Mouse (Mus musculus) embryonic facial prominence, embryonic 10.5 days (tissue): ENCODE data around the gene Slc28a2. TPM values are rescaled to one million over a fixed set of nuclear protein-coding genes. Genes with fewer than 3 reads are reported as not detected.
"Not testable (repeated sequence)": the region's sequence is repeated elsewhere in the genome, so short reads cannot be mapped to it uniquely, and the experiment has no call there.

Source experiments
- DNase-seq: peaks from one replicate; pipeline ENCODE4 v3.0.0-alpha.2; 2017; ENCODE audit warnings: low spot score
- H3K27ac ChIP-seq: fragments of 300-500 bp; sonication (generic); replicated peaks from 2 replicates; pipeline ENCODE4 v1.5.1; 2016; ENCODE audit warnings: mild to moderate bottlenecking
- H3K27me3 ChIP-seq: fragments of 300-500 bp; sonication (generic); replicated peaks from 2 replicates; pipeline ENCODE4 v1.6.1; 2016; ENCODE audit warnings: low read depth, mild to moderate bottlenecking; ENCODE audit not compliant: poor library complexity, severe bottlenecking
- H3K36me3 ChIP-seq: fragments of 300-500 bp; sonication (generic); replicated peaks from 2 replicates; pipeline ENCODE4 v1.6.1; 2016; ENCODE audit warnings: mild to moderate bottlenecking, moderate library complexity
- H3K4me1 ChIP-seq: fragments of 300-500 bp; sonication (generic); 2 replicates; pipeline ENCODE4 v1.6.1; 2016
- H3K4me3 ChIP-seq: fragments of 300-500 bp; sonication (generic); 2 replicates; pipeline ENCODE4 v1.5.1; 2016; ENCODE audit warnings: mild to moderate bottlenecking, moderate library complexity
- H3K9me3 ChIP-seq: fragments of 300-500 bp; sonication (generic); 2 replicates; pipeline ENCODE4 v1.6.1; 2016; ENCODE audit warnings: mild to moderate bottlenecking
- WGBS: fragments of 180-500 bp; shearing (Covaris S2); methylation state at CpG from one replicate; pipeline ENCODE4 v1.1.7; 2016; 5-methylcytosine and 5-hydroxymethylcytosine counted together
- polyA plus RNA-seq: library from polyadenylated mRNA; unstranded; fragments of >200 nt; fragmentation: Nextera tagmentation; extraction: Ambion mirVana; gene quantifications from 2 replicates; pipeline ENCODE4 v1.2.1, GENCODE M21; 2016

Slc28a2 gene
- polyA plus RNA-seq, 1 experiment from 2014 or later: 0.19 TPM

DNA sequence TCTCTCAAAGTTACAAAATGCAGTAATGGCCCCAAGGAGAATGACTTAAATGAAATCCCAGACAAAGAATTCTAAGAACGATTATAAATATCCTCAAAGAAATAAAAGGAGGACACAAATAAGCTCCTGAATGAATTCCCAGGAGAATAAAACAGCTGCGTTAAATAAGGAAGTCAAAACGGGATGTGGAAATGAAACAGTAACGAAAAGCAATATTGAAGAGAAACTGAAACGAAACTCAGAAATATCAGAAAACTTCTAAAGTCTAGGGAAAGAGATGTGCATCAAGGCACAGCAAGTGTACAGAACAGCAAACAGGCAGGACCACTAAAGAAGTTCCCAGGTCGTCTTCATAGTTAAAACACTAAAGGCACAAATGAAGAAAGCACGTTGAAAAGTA is 17.3 kb upstream of the Slc28a2 start:
- no peaks in the 10 kb centered on the region for H3K4me1 ChIP-seq
- H3K36me3 ChIP-seq: no peaks in the 10 kb centered on the region
- no peak overlapping the region for H3K27ac ChIP-seq
- no peak for DNase-seq
- H3K9me3 ChIP-seq: no peaks in the 10 kb centered on the region
- WGBS: 86% methylated on average over 7 of the region's 7 CpGs
- H3K27me3 ChIP-seq: no peaks in the 10 kb centered on the region
- H3K4me3 ChIP-seq: no peak overlapping the region

DNA sequence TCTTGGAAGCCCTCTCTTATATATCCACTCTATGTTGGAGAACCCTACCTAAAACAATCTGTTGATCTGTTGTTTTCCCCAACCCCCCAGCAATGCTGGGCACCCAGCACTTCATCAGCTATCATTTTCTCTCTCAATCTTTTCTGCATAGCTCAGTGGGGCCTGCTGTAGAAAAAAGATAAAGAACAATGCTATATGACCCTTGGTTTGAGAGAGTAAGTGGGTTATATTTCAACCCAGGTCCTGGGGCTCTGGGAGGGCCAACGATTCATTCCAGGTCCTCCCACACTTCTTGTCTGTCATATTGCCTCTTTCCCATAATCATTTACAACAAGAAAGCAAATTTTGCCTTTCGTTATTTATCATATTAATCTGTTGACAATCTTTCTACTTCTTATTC is 368 bp downstream of the Slc28a2 start:
- not testable (repeated sequence) for H3K27me3 ChIP-seq, H3K4me3 ChIP-seq, H3K4me1 ChIP-seq, DNase-seq, H3K27ac ChIP-seq, H3K36me3 ChIP-seq, H3K9me3 ChIP-seq
- WGBS: 82% methylated on average over 2 of the region's 2 CpGs

DNA sequence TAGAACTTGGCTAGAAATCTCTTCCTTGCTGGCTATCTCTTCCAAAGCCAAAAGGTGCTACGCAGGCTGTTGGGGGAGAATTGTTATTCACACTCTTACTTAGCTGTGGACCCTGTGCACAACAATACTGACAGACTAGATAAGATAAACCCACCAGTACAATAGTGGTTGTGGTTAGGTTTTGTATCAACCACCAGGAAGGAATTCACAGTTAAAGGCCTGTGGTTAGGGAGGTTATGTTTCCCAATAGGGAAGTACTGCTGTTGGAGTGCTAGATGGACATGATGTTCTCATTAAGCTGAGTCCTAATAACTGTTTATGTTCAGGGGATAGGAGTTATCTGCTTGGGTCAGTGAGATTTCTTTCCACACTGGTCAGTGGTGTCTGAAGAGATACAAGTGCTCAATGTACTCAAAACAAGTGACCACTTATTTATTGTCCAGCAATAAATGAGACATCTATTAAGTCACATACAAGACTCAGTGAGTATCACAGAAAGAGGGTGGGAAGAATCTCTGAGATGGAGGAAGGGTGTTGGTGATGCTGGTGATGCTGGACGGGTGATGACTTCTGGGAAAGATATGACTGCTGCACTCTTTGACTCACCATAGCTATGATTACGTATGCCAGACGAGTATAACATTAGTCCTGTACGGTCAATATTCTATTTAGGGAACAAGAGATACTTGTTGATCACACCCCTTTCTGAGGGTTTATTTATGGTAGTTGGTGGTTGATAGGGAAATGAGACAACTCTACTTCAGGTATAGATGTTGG is 12.6 kb downstream of the Slc28a2 start:
- not testable (repeated sequence) for H3K27ac ChIP-seq, H3K4me1 ChIP-seq, DNase-seq, H3K36me3 ChIP-seq, H3K9me3 ChIP-seq, H3K27me3 ChIP-seq, H3K4me3 ChIP-seq
- WGBS: 90% methylated on average over 5 of the region's 5 CpGs

DNA sequence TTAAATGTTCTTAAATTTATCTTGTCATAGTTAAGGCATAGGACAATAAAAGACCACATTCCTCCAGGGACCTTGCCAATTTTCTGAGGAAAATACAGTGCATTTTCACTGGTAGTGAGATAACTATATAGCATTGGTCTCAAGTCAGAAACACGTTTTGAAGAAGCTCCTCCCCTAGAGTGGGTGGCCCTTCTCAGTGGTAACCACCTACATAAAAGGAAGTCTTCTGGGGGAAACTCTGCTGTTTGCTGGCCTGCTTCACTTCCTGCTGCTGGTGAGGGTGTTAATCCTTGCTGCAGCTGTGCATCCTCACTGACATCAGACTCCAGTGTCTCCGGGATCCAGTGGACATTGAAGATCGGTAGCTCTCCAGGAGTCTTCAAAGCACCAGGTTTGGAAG is 14.2 kb downstream of the Slc28a2 start:
- not testable (repeated sequence) for H3K27ac ChIP-seq, H3K9me3 ChIP-seq, H3K4me3 ChIP-seq, DNase-seq, H3K36me3 ChIP-seq, H3K27me3 ChIP-seq, H3K4me1 ChIP-seq
- WGBS: 46% methylated on average over 3 of the region's 3 CpGs

DNA sequence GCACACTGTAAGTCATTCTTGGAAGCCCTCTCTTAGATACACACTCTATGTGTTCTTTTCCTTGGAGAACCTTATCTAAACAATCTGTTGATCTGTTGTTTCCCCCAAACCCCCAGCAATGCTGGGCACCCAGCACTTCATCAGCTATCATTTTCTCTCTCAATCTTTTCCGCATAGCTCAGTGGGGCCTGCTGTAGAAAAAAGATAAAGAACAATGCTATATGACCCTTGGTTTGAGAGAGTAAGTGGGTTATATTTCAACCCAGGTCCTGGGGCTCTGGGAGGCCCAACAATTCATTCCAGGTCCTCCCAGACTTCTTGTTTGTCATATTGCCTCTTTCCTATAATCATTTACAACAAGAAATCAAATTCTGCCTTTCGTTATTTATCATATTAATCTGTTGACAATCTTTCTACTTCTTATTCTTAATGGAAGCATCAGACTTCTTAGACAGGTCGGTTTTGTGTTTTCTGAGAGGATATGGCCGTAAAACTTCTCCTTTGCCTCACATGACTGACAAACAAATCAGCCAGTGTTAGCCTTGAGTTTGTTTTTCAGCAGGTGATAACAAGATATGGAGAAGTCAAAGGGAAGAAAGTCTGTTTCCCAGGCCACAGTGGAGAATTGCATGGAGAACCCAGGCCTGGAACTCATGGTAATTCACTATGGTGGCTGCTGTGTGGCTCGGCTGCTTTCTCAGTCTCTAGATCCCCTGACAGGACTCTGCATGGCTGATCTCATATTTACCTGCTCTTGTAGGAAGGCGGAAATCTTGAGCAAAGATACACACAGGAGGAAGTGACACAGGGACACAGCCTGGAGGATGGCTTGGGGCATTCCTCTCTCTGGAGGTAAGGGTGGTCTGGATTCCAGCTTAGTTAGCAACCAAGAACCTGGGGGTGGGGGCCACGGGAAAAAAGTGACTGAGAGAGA is 15.0 kb downstream of the Slc28a2 start:
- no peak overlapping the region for H3K27ac ChIP-seq
- no peaks in the 10 kb centered on the region for H3K36me3 ChIP-seq
- DNase-seq: no peak
- H3K9me3 ChIP-seq: no peaks in the 10 kb centered on the region
- no peaks in the 10 kb centered on the region for H3K4me1 ChIP-seq
- WGBS: 84% methylated on average over 7 of the region's 7 CpGs
- H3K27me3 ChIP-seq: no peaks in the 10 kb centered on the region
- no peak overlapping the region for H3K4me3 ChIP-seq

DNA sequence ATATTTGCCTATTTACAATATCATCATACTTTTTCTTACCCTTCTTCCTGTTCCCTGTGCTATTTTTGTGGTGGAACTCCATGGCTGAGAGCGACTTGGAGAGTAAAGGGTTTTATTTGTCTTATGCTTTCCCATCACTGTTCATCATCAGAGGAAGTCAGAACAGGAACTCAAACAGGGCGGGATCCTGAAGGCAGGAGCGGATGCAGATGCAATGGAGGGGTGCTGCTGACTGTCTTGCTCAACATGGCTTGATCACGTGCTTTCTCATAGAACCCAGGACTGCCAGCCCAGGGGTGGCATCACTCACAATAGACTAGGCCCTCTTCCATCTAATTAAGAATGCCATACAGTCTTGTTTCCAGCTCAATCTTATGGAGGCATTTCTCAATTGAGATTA is 24.1 kb downstream of the Slc28a2 start:
- DNase-seq: no peak
- Histone ChIP-seq H3K9me3 (no peaks in the 10 kb centered on the region), H3K27me3 (no peaks in the 10 kb centered on the region), H3K4me1 (no peaks in the 10 kb centered on the region), H3K36me3 (no peaks in the 10 kb centered on the region), H3K27ac (no peak overlapping the region), H3K4me3 (no peak overlapping the region)
- WGBS: 85% methylated on average over 4 of the region's 4 CpGs

DNA sequence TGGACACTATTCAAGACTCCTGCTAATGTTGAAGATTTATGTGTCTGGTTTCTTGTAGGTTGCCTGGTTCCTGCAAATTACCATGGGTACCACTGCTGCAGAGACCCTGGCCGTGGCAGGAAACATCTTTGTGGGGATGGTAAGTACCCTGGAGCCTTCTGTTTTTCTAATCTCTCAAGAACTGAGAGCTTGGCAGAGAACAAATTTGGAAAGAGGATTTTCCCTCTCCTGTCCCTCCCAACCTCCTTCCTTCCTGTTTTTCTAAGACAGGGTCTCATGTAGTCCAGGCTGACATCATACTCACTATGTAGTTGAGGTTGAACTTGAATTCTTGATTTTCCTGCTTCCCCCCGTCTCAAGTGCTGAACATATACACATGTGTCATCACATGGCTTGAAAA is 26.1 kb downstream of the Slc28a2 start:
- no peaks in the 10 kb centered on the region for H3K4me1 ChIP-seq
- WGBS: 81% methylated on average over 2 of the region's 2 CpGs
- no peak overlapping the region for H3K27ac ChIP-seq
- DNase-seq: no peak
- H3K9me3 ChIP-seq: no peaks in the 10 kb centered on the region
- no peaks in the 10 kb centered on the region for H3K27me3 ChIP-seq
- no peaks in the 10 kb centered on the region for H3K36me3 ChIP-seq
- H3K4me3 ChIP-seq: no peak overlapping the region

DNA sequence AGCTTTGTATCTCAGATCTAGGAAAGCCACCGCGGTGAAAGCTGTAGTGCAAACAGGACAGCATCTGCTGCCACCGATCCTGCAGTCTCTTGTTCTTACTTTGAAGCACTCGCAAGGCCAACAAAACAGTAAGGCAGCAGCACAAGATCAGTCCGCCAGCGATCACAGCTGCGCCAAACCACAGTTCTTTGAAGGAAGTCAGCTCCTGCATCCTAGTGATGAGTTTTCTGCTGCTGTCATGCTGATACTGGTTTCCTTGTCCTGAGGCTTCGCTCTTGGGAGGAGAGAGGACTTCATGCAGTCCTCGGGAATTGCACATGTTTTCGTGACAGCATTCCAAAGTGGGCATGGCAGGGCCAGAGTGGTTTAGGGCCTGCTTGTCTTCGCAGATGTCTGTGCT is 40.6 kb downstream of the Slc28a2 start:
- DNase-seq: no peak
- H3K4me3 ChIP-seq: peak overlapping the region; percentile 66
- no peak overlapping the region for H3K27ac ChIP-seq
- peaks cover 10% of the 10 kb centered on the region for H3K4me1 ChIP-seq
- peaks cover 21% of the 10 kb centered on the region for H3K27me3 ChIP-seq
- no peaks in the 10 kb centered on the region for H3K36me3 ChIP-seq
- no peaks in the 10 kb centered on the region for H3K9me3 ChIP-seq
- WGBS: 33% methylated on average over 11 of the region's 11 CpGs

DNA sequence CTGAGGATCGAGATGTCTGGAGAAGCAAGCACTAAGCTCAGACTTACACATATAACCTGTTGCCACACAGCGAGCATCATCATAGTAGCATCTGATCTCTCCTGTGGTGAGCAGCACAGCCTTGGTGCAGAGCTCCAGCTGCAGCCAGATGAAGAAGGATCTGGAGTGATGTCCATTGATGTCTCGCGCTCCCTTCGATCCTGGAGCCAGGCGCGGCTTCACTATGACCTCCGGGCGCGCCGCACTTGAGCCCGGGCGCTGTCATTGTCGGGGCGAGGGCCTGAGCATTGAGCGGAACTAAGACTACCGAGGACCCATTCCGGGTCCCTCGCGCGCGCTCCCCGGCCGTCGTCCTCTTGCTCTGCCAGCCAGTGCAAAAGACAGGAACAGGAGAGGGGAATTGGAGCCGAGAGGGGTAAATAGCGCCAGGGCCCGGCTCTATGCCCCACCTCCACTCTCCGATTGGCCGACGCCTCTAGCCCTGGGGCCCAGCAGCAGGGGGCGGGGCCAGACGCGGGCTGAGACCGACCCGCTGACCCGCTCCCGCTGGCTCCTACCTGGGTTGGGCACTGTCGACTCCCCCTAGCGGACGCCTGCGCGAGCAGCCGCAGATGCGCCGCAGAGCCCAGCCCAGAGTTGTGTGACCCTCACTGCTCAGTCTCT is 41.2 kb downstream of the Slc28a2 start:
- peaks cover 21% of the 10 kb centered on the region for H3K27me3 ChIP-seq
- peak overlapping the region; percentile 63 for H3K27ac ChIP-seq
- H3K4me1 ChIP-seq: peaks cover 10% of the 10 kb centered on the region
- H3K9me3 ChIP-seq: no peaks in the 10 kb centered on the region
- peak overlapping the region; percentile 66 for H3K4me3 ChIP-seq
- no peaks in the 10 kb centered on the region for H3K36me3 ChIP-seq
- peak; percentile 98 for DNase-seq
- WGBS: 2% methylated on average over 46 of the region's 46 CpGs

DNA sequence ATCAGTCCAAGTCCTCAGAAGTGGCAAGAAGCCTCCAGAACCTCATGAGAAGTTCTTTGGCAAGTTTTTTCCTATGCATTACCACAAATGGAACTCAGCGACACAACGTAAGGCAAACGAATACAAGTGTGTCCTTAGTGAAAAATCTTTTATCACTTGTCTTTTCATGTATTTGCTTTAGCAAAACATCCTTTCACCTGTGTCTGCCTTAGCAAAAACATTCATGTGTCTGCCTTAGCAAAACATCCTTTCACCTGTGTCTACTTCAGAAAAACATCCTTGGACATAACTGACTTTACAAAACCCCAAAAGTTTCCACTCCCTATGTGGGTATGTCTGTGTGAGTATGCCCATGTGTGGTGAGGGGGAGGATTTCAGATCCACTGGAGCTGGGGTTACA is 42.9 kb downstream of the Slc28a2 start:
- no peak for DNase-seq
- H3K4me1 ChIP-seq: peaks cover 10% of the 10 kb centered on the region
- H3K27ac ChIP-seq: no peak overlapping the region
- no peaks in the 10 kb centered on the region for H3K36me3 ChIP-seq
- H3K9me3 ChIP-seq: no peaks in the 10 kb centered on the region
- no peak overlapping the region for H3K4me3 ChIP-seq
- WGBS: 92% methylated on average over 3 of the region's 3 CpGs
- H3K27me3 ChIP-seq: peaks cover 21% of the 10 kb centered on the region

DNA sequence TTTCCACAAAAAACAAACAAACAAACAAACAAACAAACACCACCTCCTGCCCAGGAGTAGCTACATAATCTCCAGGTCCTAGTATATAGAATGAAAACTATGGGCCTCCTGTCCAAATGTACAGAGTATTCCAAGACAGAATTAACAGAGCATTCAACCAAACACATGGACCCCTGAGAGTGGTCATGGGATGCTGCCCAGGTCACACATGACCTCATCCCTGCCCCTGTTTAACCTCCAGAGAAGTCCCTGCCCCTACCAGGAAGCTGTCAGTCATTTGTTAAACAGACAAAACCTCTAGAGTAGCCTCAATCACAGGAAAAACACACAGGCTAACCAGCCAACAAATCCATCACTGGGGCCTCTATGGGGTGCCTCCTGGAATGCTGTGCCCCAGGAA is 50.3 kb downstream of the Slc28a2 start:
- Histone ChIP-seq H3K4me3 (no peak overlapping the region), H3K36me3 (no peaks in the 10 kb centered on the region), H3K27me3 (no peaks in the 10 kb centered on the region), H3K4me1 (no peaks in the 10 kb centered on the region), H3K27ac (no peak overlapping the region), H3K9me3 (no peaks in the 10 kb centered on the region)
- DNase-seq: no peak

DNA sequence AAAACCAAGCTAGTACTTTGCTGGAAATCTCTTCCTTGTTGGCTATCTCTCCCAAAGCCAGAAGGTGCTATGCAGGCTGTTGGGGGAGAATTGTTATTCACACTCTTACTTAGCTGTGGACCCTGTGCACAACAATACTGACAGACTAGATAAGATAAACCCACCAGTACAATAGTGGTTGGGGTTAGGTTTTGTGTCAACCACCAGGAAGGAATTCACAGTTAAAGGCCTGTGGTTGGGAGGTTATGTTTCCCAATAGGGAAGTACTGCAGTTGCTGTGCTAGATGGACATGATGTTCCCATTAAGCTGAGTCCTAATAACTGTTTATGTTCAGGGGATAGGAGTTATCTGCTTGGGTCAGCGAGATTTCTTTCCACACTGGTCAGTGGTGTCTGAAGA is 57.5 kb downstream of the Slc28a2 start:
- not testable (repeated sequence) for H3K4me1 ChIP-seq, H3K9me3 ChIP-seq, H3K27me3 ChIP-seq, H3K4me3 ChIP-seq, DNase-seq, H3K27ac ChIP-seq, H3K36me3 ChIP-seq
- WGBS: 77% methylated on average over 1 of the region's 1 CpGs
